Mouse (Mus musculus): ENCODE measurements at regions not wholly inside any gene's neighbourhood (a gene's known extent, or its start where the extent isn't known, plus 50 kb on each side); places are given as distances from the start of the nearest gene placed in this dataset.

GRCm38 (mm10) chr11:18163156-18164024 lies 209.7 kb upstream of the Etaa1 start:
- DNase-seq: no peak

- DNase-seq: no peak
These were observed 202.8 kb upstream of the Etaa1 start for GRCm38 (mm10) chr11:18156506-18156905.

- peak; percentile 73 for DNase-seq
These were observed 198.3 kb upstream of the Etaa1 start for GRCm38 (mm10) chr11:18151788-18152563.

GRCm38 (mm10) chr11:18151369-18151768 lies 197.7 kb upstream of the Etaa1 start:
- no peak for DNase-seq

- no peak for DNase-seq
These were observed 173.8 kb upstream of the Etaa1 start for GRCm38 (mm10) chr11:18127488-18127887.

- no peak for DNase-seq
These were observed 169.4 kb upstream of the Etaa1 start for GRCm38 (mm10) chr11:18123031-18123430.

- no peak for DNase-seq
These were observed 168.9 kb upstream of the Etaa1 start for GRCm38 (mm10) chr11:18122616-18123015.

GRCm38 (mm10) chr11:18115693-18116450 lies 162.2 kb upstream of the Etaa1 start:
- no peak for DNase-seq

GRCm38 (mm10) chr11:18102841-18103240 lies 149.2 kb upstream of the Etaa1 start:
- DNase-seq: no peak

- no peak for DNase-seq
These were observed 122.3 kb upstream of the Etaa1 start for GRCm38 (mm10) chr11:18075840-18076435.

- DNase-seq: no peak
These were observed 117.1 kb upstream of the Etaa1 start for GRCm38 (mm10) chr11:18070586-18071306.

- no peak for DNase-seq
These were observed 116.3 kb upstream of the Etaa1 start for GRCm38 (mm10) chr11:18070032-18070374.

- peak; percentile 75 for DNase-seq
These were observed 115.8 kb upstream of the Etaa1 start for GRCm38 (mm10) chr11:18069348-18070031.

- DNase-seq: no peak
These were observed 114.4 kb upstream of the Etaa1 start for GRCm38 (mm10) chr11:18068085-18068484.

- DNase-seq: no peak
These were observed 114.0 kb upstream of the Etaa1 start for GRCm38 (mm10) chr11:18067676-18068075.

GRCm38 (mm10) chr11:18041589-18041988 lies 87.9 kb upstream of the Etaa1 start:
- DNase-seq: no peak

GRCm38 (mm10) chr11:18031049-18031448 lies 77.4 kb upstream of the Etaa1 start:
- no peak for DNase-seq

- DNase-seq: no peak
These were observed 68.4 kb upstream of the Etaa1 start for GRCm38 (mm10) chr11:18022065-18022464.

GRCm38 (mm10) chr11:18015239-18015638 lies 61.6 kb upstream of the Etaa1 start:
- no peak for DNase-seq

GRCm38 (mm10) chr11:18014610-18015009 lies 60.9 kb upstream of the Etaa1 start:
- peak; percentile 24 for DNase-seq

- DNase-seq: no peak
These were observed 58.4 kb upstream of the Etaa1 start for GRCm38 (mm10) chr11:18012085-18012484.

Measured in retina, postnatal 1 day (tissue).